Mouse (Mus musculus) left cerebral cortex, adult 9 months (tissue): ENCODE results near the gene Pkn3.
"Not testable (repeated sequence)": the region's sequence is repeated elsewhere in the genome, so short reads cannot be mapped to it uniquely, and the experiment has no call there.

Experiments used
- DNase-seq, 2 experiments: peaks; one replicate each; pipeline ENCODE4 v3.0.0; 2022; ENCODE audit warnings: low spot score in 2 of 2

Pkn3 gene

DNA sequence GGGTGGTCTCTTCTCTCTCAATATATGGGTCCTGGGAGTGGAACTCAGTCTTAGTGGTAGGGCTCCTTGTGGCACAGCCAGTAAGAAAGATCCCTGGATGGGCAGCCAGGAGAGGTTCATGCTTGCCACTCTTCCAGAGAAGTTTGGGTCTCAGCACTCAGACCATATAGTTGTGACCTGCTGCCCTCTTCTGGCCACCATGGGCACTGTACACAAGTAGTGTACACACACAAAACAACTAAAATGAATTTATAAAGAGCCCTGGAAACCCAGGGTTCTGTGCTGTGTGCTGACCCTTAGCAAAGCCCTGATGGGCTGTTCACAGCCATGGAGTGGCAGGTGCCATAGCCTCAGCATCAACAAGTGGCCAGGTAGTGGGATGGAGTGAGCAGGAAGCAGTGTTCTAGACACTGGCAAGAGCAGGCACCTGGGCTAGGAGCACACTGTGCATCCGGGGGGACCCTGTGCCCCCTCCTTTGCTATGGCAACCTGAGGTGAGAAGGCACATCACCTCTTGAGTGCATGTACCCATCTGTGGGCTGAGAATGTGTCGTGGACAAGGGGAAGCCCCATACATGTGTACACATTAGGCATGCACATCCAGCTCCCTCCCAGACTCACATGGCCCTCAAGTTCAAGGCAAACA is 18.5 kb downstream of the Pkn3 start:
- DNase-seq = peak in 1 of 2 experiments; percentile 27

DNA sequence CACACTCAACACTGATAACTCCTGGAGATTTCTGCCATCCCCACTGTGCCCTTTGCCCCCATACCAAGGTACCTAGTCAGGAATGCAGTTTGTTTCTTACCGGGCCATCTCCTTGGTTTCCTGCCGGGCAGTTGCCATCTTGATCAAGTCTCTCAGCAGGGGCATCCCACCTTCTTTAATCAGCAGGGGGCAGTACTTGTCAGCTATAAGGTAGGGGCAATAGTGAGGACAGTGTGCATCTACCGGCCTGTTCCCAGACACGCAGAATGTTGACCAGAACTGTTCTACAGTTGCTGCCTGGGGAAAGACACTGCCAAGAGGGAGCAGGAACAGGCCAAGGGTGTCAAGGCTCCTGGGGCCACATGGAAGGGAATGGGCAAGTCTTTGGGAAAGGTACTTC is 22.7 kb downstream of the Pkn3 start:
- no peak for DNase-seq

DNA sequence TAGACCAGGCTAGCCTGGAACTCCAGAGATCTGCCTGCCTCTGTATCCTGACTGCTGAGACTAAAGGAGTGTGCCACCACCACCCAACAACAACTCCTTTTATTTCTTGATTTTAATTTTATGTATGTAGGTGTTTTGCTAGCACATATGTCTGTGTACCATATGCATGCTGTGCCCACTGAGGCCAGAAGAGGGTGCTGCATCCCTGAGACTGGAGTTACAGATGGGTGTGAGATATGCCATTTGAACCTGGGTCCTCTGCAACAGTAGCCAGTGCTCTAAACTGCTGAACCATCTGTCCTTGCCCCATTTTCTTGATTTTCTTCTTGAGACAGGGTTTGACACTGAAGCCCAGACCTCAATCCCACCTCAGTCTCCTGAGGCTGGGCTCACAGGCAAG is 28.9 kb downstream of the Pkn3 start:
- DNase-seq = peak in 1 of 2 experiments; percentile 40

DNA sequence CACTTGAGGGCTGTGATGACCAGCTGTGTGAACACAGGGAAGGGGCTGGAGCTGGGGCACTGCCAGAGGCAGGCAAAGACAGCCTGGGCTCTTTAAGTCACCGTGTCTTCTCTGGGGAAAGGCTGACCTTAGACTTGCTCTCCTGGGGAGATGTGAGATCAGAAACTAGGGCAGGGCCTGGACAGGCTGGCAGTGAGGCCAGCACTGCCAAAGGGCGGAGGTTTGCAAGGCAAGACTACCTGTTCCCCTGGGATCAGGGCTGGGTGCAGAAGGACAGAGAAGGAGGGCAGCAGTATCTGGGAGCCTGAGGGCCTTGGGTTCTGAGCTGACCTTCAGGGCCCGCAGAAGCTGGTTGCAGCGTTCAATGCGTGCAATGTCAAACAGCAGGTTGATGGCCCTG is 30.2 kb downstream of the Pkn3 start:
- no peak for DNase-seq

DNA sequence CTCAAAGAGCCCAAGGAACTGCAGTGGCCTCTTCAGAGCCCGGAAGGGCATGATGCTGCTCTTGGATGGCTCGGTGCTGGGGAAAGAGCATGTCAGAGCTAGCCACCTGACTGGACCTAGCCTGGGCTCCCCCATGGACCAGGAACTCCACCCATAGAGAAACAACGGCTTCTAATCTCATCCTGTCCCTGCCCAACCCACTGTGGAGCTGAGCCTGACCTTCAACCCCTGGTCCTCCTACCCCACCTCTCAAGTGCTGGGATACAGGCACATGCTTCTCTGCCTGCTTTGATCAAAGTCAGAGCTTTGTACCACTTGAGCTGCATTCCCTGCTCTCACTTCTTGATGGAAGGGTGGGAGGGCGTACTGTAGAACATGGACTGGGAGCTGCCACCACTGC is 30.8 kb downstream of the Pkn3 start:
- no peak for DNase-seq

DNA sequence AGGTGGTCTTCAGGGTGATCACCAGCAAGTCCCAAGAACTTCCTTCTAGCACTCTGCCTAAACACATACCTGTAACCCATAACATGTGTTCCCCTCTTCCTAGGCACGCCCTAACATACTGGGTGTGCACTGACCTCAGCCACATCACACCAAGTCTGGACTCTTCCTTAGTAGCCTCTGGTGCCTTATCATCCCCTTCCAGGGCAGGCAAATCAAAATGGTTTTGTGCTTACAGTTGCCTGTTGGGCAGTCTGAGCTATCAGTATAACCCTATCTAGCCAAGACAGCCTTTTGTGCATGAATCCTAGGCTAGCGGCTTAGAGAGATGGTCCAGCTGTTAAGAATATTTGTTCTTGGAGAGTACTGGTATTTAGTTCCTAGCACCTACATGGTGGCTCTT is 34.0 kb downstream of the Pkn3 start:
- DNase-seq = no peak

DNA sequence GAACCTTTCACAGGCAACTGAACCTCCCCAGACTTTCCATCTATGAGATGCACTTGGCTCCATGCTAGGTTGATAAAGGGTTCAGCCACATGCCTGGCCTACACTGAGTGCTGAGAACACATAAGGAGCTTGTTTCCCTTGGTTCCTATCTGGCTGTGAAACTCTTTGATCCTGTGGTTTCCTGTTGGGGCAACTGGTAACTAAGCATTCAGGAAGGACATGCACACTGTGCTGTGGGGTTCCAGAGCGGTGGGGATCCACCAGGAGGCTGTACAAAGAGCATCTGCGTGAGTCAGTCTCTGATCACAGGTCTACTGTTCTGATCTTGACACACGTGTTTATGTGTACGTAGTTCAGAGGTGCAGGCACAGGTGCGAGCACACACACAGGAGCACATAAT is 35.1 kb downstream of the Pkn3 start:
- DNase-seq = no peak

DNA sequence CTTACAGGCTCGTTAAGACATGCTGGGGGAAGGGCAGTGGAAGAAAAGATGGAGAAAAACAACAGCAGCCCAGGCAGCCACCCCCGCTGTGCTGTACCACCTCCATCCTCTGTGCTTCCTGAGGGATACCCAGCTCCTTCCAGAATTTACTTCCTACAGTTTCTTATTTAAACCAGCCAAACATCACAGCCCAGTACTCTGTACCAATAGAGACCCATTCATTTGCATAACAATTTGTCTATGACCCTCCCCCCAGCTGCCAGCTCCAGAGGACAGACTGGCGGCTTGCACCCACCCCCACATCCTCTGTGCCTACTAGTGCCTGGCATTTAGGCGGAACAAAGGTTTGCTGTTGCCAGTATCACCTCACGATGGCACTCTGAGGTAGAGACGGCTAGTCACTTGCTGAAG is 42.2 kb downstream of the Pkn3 start:
- peak; percentile 73 to 82 for DNase-seq

DNA sequence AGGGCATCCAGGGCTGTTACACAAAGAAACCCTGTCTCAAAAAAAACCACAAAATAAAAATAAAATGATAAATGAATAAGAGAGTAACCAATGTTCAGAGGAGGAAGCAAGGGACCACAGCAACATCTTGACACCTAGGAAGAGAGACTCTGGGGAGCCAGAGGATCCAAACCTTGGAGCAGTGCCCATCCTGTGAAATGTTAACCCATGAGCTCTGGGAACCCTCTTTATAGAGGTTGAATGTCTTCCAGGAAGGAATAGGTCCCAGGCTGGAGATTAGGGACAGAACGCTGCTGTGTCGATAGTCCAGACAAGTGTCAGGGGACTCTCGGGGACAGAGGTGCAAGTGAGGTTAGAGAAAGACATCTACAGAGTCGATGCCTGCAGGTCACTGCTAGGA is 42.8 kb downstream of the Pkn3 start:
- DNase-seq = no peak

DNA sequence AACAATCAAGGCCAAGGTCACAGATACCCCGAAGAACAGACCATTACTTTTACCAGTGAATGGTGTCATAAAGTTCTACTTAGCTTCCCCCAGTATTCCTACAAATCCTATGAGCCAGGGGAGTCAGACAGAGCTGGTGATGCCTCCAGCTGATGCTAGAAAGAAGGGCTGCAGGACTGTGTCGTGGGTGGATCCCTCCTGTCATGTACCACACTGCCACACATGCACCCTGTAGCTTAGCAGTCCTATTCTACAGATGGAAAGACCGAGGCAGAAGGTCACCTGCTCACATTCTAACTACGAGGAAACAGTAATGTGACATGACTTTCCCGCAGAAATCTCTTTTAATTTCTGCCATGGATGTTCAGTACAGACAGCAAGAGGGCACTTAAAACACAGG is 45.3 kb downstream of the Pkn3 start:
- no peak for DNase-seq

DNA sequence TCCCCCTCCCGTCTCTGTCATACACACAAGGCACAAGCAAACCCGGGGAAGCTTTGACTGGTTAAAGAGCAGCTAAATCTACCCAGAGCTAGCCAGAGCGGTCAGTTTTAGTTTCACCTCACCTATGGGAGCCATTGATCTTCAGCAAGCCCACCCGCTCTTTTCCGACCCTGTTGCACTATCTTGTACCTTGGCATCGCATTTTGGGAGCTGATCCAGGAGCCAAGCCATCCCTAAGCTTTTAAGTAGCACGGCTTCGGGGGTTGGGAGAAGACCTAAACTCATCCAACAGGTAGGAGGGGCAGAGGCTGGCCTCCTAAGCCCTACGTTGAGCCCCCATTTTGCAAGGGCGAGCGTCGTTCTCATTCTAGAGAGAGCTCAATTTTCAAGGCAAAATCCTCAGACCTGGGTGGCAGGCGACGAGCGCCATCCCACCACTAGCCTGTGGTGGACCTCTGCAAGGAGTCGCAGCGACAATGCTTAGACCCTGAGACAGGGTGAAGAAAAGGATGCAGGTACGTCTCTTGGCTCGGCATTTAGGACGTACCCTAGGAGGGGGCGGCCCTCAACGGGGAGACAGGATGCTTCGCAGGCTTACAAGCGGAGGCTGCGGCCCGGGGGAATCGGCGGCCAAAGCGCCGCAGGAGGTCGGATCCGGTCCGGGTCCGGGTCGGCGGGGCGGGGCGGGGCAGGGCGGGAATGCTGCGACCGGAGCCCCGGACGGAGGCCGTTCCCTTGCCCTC is 46.4 kb downstream of the Pkn3 start:
- DNase-seq = peak in 1 of 2 experiments; percentile 28

DNA sequence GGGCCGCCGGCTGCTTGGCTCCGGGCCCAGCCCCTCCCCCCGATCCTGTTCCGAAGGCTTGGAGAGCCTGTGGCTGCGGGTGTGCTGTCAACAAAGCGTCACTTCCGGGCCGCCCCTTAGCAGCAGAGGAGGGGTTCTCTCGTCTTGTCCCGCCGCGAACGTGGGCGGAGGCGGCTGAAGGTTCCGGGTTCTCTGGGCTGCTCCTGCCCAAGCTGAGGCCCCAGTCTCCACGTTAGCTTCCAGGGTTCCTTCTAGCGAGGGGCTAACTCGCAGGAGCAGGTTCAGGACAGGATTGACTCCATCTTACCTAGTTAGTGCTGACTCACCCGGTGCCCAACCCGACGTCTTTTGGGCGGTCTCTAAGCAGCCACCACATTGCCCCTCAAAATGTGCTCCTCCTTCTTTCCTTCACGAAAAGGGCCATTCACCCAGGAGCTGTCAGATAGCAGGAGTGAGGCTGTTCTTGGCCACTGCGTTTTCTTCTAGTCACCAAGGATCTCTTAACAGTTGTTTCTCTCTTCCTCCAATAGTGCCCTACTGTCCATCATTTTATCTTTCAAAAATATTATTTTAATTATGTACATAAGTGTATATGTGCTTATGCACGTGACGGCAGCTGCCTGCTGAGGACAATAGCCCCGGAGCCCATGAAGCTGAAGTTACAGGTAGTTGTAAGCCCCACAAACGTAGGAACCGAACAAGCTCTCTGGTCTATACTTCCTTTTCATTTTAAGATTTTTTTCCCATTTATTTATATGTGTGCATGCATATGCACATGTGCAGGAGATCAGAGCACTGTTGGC is 47.2 kb downstream of the Pkn3 start, which contains the start of gene Zer1:
Gene Zer1, minus strand, starts transcription at position 114 of the 803 bp plus-strand sequence.
- peak; percentile 87 to 94 for DNase-seq

DNA sequence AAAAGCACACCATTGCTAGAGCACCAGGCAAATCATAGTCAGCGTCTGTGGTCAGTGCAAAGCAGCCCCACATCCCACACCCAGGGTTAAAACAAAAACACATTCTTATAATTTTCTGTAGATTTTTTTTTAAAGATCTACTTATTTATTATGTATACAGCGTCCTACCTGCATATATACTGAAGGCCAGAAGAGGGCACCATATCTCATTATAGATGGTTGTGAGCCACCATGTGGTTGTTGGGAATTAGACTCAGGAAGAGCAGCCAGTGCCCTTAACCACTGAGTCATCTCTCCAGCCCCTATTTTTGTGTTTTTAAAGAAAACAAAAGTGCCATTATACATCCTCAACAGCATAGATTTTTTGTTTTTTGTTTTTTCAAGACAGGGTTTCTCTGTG is 51.3 kb downstream of the Pkn3 start:
- peak in 1 of 2 experiments; percentile 44 for DNase-seq

DNA sequence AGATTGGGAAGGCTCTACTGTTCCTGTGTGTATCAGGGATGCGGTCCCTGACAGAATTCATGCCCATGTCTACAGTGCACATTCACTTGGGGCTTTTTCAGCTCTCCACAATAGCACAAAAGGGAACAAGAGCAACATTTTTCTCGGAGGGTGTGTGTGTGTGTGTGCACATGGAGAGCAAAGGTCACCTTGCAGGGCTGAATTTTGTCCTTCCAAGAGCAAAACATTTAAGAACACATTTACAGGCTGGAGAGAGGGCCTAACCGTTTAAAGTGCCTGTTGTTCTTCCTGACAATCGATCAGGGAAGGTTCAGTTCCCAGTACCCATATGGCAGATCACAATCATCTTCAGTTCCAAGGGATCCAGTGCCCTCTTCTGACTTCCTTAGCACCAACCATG is 52.7 kb downstream of the Pkn3 start:
- DNase-seq = no peak

DNA sequence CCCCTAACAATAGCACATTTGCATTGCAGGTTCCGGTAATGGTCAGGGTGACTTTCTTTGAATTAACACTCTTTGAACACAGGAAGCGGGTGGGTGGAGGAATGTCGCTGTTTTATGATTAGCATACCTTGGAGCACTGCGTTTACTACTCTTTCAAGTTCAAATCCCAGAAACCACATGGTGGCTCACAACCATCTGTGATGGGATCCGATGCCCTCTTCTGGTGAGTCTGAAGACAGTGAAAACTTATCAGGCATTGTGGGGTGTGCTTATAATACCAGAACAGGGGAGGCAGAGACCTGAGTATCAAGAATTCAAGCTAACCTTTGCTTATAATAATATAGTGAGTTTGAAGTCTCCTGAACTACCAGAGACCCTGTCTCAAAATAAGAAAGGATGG is 53.8 kb downstream of the Pkn3 start:
- not testable (repeated sequence) for DNase-seq

DNA sequence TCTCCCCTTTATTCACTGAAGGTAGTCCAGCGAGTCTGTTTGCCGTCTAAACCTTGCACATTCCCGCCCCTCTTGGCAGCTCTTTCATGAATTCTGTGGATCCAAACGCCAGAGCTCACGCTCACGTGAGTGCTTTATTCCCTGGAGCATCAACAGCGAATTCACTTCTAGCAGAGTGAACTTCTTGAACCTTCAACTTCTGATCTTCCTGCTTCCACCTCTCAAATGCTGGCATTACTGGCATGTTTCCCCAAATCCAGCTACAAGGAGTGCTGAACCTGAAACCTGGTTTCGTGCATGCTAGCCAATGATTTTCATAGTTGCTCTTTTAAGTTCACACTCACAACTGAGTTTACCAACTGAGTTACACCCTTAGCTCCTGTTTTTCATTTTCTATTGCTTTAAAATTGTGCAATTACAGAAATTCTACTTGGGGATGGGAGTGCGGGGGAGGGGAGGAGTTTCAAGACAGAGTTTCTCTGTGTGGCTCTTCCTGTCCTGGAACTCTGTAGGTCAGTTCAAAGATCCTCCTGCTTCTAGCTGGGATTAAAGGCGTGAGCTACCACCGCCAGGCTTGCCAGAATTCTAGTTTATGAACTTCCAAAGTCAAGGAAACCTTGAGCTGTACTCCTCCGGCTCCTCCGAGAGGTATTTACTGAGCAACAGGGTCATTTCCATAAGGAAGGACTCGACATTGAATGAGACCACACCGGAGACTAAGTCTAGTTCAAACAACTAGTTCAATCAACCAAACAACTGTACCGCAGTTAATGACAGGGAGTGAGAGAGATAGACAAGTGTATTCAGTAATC is 55.5 kb downstream of the Pkn3 start:
- DNase-seq = no peak

DNA sequence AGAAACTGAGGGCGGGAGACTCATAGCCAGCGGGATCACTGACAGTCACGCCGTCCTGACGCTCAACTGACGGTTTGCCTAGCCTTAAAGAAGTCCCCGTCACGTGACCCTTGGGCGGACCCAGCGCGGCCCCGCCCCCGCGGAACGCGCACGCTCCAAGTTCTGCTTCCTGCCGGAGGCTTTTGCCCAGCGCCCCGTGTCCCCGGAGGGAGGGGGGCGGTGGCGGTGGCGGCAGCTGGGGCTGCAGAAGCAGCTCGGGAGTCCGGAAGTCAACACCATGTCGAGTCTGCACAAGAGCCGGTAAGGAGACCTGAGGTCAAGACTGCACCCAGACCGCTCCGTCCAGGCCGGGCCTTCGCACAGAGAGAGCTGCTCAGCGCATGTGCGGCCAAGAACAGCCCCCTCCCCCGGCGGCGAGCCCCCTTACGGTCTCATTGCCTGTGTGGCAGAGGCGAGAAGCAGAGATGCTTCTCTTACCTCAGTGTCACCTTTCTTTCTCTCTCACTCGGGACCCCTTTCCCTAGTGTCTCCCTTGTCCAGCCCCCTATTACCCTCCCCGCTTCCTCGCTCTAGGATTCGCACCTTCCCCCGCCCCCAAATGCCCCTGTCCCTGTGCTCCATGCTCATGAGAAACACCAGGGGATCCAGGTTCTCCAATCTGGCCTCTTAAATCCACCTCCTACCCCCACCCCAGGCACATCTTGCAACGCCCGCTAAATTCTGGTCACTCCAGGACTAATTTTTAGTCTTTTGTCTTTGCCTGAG is 56.3 kb downstream of the Pkn3 start, which contains the start of gene Tbc1d13:
Gene Tbc1d13, plus strand, starts transcription at position 134 of the 765 bp plus-strand sequence.
- DNase-seq = peak; percentile 92 to 98

DNA sequence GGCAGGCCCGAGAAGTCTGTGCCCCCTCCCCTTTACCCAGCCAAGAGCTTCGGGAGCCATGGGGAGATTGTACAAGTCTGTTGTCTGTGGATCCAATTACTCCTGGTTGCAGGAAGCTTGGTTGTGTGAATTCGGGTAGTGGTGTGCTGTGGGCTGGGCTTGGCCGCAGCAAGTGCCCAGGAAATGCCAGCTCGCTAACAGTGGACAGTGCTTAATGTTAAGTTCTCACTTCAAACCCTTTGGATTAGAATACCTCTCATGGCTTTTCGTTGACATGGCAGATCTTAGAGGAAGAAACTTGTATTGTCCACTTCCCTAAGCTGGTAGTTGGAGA is 56.9 kb downstream of the Pkn3 start:
- DNase-seq = no peak

DNA sequence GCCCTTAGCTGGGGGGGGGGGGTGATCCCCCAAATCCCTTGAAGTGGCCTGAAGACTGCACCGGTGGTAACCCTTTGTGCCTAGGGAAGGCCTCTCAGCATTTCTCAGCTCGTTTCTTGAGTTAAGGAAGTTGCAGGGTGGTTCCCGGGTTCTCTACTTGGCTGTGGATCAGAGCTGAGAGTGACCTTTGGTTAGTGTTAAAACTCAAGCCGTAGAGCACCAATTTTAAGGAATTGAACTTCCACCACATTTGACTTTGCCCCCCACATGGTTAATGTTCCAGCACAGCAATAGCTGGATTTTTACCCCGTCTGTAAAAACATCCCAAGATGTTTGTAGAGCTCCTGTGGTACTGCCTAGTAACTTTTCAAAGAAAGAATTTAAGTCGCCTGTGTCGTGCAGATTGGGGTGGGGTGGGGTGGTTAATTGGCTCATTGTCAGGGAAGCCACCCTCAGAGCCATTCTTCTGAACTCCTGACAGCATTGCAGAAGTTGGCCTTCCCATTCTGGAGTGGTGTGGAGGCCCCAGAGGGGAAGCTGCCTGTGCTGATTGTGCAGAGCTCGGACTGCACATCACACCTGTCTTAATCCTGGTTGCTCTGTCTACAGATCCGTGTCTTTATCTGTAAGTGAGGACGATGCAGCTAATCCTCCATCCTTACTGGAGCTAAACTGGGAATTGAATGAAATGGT is 57.6 kb downstream of the Pkn3 start:
- no peak for DNase-seq

DNA sequence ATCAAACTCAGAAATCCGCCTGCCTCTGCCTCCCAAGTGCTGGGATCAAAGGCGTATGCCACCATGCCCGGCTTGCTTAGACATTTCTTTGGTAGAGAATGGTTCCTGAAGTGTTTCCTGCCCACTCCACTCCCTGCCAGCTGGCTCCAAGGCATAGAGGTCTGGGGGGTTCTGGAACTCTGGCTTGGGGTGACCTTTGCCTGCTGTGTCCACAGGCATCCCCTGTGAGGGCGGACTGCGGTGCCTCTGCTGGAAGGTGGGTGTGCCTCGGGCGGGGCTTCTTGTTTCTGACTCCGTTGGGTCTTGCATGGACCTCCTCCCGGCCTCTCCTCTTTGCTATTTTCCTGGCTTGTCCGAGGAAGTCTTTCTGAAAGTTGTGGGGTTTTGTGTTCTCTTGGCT is 59.0 kb downstream of the Pkn3 start:
- no peak for DNase-seq
